Mouse (Mus musculus): ENCODE data around the gene Wdr93. TPM values are rescaled to one million over a fixed set of nuclear protein-coding genes. Genes with fewer than 3 reads are reported as not detected.
A peak's percentile ranks its signal among the peaks of the same experiment; 100 is the strongest.

The Wdr93 gene
- total RNA-seq, 2 experiments from 2014 or later = 0.23 to 0.40 TPM

- DNase-seq (ENCODE audit: low spot score in 2 of 2) = no peak
Measured at GRCm38 (mm10) chr7:79800336-79800735, 57.4 kb downstream of the Wdr93 start.

- DNase-seq (ENCODE audit: low spot score in 2 of 2) = no peak
Measured at GRCm38 (mm10) chr7:79801391-79801790, 58.4 kb downstream of the Wdr93 start.

DNA sequence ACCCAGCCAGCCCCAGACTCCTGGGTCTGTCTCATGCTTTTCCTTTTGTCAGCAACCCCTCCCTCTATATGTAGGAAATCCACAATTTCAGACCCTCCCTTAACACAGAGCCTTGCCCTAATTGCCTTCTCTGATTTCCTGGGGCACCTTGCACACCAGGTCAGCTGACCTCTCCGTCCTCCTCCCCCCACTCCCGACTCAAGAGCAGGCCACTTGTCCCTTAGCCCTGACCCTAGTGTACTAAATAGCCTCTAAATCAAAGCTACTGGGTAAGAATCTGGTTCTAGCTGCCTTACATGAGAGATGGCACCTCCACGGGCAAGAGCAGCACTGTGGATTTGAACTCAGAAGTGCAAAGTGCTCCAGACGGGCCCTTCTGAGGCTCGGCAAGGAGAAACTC is 59.1 kb downstream of the Wdr93 start:
- no peak for DNase-seq (ENCODE audit: low spot score in 2 of 2)

DNA sequence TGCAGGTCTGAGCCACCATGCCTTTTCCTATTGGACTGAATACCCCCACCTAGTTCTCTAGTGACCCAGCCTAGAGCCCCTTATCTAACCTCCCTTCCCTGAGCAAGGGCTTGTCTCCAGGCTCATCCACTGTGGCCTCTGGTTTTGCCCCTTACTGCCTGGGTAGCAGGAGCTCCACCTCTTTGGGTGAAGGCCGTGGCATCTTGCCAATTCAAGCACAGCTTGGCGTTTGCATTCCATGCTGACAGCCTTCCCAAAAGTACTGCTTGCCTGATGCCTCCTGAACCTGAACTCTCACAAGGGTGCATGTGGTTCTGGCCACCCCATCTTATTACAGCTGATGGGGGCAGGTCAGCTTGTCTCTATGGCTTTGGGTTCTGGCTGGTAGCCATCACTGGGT is 60.9 kb downstream of the Wdr93 start:
- no peak for DNase-seq (ENCODE audit: low spot score in 2 of 2)

GRCm38 (mm10) chr7:79808561-79808960 is 65.6 kb downstream of the Wdr93 start:
- no peak for DNase-seq (ENCODE audit: low spot score in 2 of 2)

DNA sequence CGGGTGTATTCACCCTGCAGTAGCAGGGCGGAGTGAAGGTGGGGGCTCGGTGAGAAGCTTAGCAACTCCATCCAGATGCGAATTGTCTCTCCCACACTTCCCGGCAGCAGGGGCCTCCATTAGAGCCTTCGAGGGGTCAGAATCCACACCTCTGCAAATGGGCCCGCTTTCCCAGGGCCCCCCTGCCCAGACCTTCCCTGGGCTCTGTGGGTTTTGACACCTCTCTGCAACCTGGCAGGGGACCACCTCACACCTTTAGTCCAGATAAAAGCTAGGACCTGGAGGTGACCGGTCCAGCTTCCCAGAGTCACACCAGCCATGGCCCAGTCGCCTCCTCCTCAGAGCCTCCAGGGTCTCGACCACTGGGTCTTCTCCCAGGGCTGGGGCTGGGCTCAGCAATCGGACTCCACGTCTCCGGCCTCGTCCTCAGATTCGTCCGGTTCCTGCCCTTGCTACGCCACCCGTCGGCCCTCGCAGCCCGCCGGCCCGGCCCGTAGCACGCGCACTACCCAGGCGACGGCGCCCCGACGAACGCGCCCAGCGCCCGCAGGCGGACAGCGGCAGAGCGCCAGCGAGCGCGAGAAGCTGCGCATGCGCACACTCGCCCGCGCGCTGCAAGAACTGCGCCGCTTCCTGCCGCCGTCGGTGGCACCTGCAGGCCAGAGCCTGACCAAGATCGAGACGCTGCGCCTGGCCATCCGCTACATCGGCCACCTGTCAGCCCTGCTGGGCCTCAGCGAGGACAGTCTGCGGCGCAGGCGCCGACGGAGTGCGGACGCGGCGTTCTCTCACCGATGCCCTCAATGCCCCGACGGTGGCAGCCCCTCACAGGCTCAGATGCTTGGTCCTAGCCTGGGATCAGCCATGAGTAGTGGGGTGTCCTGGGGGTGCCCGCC is 67.9 kb downstream of the Wdr93 start, which contains the start of gene Mesp2:
Gene Mesp2 (plus strand): TSS at position 117 of the 896 bp plus-strand sequence.
- DNase-seq (ENCODE audit: low spot score in 2 of 2) = peak; percentile 66 to 67

DNA sequence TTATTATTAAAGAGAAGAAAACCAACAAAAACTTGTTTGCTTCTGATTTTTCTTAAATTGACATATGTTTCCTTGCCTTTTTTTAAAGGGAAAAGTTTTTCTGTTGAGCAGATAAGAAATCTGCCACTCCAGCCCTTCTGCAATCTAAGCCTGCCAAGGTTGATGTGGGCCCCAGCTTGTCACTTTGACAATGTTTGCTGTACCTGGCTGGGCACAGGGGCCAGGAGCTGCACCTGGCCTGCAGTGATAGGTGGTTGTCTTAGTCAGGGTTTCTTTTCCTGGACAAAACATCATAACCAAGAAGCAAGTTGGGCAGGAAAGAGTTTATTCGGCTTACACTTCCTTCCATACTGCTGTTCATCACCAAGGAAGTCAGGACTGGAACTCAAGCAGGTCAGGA is 70.4 kb downstream of the Wdr93 start:
- no peak for DNase-seq (ENCODE audit: low spot score in 2 of 2)

DNA sequence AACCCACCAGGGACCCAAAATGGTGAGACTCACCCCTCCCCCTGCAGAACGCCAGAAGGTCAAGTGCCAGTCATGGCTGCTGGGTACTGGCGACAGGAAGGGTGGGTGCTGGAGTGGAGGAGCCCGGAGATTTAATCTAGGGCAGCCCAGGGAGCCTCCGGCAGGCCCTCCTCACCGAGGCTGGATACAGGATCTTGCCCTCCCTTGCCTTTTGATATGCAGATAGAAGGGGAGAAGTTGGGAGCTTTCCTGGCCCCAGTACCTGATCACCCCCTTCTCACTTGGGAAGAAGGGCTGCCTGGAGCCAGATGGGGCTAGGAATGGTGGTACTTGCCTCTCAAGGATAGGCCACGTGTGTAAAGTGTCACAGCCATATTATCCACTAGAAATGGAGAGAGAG is 75.4 kb downstream of the Wdr93 start:
- DNase-seq (ENCODE audit: low spot score in 2 of 2) = no peak

DNA sequence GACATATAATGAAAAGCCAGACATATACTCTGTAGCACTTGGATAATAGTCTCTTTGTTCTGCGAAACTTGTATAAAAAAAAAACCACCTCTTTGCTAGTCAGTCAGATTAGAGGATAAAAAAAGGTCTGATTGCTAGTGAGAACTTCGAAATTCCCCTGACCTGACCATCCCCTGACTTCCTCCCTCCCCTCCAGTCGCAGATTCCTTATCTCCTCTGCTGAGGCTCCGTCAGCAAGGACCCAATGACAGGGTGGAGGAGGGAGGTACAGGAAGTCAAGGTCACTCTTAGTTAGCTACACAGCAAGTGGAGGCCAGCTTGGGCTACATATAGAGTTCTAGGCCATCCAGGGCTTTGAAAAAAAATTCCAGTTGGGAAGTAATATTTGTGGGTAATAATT is 76.6 kb downstream of the Wdr93 start:
- DNase-seq (ENCODE audit: low spot score in 2 of 2) = no peak

DNA sequence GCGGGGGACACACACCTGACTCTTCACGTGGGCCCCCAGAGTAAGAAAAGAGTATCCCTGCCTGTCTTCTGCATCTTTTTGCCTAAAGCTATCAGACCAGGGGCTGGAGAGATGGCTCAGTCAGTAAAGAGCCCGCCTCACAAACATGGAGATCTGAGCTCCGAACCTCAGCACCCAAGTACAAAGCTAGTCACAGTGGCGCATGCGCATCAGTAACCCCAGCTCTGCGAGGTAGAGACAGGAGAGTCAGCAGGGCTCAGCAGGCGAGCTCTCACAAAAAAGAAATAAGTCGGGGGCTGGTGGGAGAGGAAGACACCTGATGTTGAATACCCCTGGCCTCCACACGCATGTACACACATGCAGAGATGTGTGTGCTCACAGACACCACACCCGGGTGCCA is 77.0 kb downstream of the Wdr93 start:
- no peak for DNase-seq (ENCODE audit: low spot score in 2 of 2)

- no peak for DNase-seq (ENCODE audit: low spot score in 2 of 2)
Measured at GRCm38 (mm10) chr7:79822092-79822695, 79.2 kb downstream of the Wdr93 start.

DNA sequence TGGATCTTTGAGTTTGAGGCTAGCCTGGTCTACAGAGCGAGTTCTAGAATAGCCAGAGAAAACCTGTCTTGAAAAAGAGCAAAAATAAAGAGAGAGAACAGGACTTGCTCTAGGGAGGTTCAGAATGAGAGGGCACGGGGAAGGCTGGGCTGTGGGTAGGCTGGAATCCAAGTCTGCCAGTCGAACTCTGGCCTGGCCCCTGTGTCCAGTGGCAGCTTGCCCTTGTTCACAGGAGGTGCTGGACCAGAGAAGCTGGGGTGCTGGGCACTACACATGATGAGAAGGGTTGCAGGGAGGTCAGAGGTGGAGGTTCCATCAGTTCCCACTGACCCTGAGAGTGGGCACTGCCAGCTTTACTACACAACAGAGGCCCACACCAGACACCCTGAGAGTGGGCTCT is 85.4 kb downstream of the Wdr93 start:
- no peak for DNase-seq (ENCODE audit: low spot score in 2 of 2)

DNA sequence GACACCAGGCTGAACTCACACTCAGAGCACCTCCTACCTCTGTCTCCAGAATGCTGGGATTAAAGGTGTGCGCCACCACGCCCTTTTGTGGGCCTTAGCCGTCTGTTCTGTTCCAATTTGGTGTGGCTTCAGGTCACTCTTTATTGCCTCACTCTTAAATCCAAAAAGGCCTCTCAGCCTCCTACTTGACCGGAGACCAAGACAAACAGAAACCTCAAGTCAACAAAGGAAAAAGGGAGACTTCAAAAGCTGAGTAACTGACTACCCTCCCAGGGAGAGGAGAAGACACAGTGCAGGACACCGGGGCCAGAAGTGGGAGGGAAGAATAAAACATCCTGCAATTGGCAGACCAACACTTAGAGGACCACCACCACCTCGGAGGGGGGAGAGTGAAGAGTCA is 88.2 kb downstream of the Wdr93 start:
- no peak for DNase-seq (ENCODE audit: low spot score in 2 of 2)

- DNase-seq (ENCODE audit: low spot score in 2 of 2) = no peak
Measured at GRCm38 (mm10) chr7:79831585-79831984, 88.6 kb downstream of the Wdr93 start.

DNA sequence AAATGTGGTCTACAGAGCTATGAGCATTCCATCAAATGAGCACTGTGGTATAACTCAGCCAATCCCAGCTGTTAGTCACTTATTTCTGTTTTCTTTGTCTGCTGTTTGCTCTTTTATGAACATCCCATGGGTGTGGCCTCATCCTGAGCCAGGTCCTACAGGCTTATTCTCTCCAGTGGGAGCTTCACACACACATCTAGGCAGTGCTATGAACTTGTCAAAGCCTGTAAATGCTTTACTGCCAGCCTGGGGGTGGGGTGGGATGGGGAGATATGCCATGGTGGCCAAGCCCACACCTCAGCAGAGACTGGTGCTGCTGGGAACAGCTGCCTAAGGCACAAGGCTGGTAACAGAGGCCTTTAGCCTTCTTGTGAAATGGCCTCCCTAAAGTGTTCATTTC is 90.0 kb downstream of the Wdr93 start:
- no peak for DNase-seq (ENCODE audit: low spot score in 2 of 2)

DNA sequence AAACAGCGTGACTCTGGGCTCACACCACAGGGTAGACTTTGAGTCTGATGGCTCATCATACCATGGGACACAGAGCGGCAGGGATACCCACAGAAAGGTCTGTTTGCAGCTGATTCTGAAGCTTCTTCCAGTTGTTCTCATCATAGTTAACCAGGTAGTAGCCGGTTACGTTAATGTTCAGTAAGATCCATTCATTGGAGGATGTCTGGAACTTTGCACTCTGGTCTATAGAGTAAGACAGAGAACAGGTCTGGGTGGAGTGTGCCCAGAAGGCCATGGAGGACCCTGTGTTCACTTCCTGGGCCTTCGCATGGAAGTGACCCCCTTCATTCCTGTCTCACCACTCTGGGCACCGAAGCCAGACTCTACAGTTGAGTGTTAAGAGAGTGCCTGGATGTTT is 92.2 kb downstream of the Wdr93 start:
- DNase-seq (ENCODE audit: low spot score in 2 of 2) = no peak

Other genes starting within 250 kb of the Wdr93 start
- gene Rhcg, start 125.5 kb upstream of the Wdr93 start, total RNA-seq (2021) = 1 to 10 TPM in 1 of 2 experiments, under 1 TPM in 1; 0.82 to 1.8 TPM
- gene Ticrr, start 83.0 kb upstream of the Wdr93 start, total RNA-seq (2021) = not detected
- 1 to 10 TPM; 1.5 TPM for gene Kif7, start 27.4 kb upstream of the Wdr93 start, total RNA-seq (2021)
- gene Plin1, start 10.3 kb upstream of the Wdr93 start, total RNA-seq (2021) = under 1 TPM in 1 of 2 experiments, not detected in 1; 0.37 TPM
- 10 to 100 TPM; 12.0 to 14.4 TPM for gene Pex11a, start within 50 bp of the Wdr93 start, total RNA-seq (2021)
- under 1 TPM; 0.36 to 0.42 TPM for gene Mesp1, start 50.6 kb downstream of the Wdr93 start, total RNA-seq (2021)
- gene Mesp2, start 67.6 kb downstream of the Wdr93 start, total RNA-seq (2021) = 1 to 10 TPM; 1.5 to 2.0 TPM
- gene Anpep, start 117.9 kb downstream of the Wdr93 start, total RNA-seq (2021) = 1 to 10 TPM; 1.3 to 2.1 TPM
- 10 to 100 TPM; 46.1 to 47.9 TPM for gene Ap3s2, start 177.5 kb downstream of the Wdr93 start, total RNA-seq (2021)
- 10 to 100 TPM; 14.3 to 14.5 TPM for gene Arpin, start 192.2 kb downstream of the Wdr93 start, total RNA-seq (2021)